Mouse (Mus musculus) telencephalon, adult 2 months (tissue): ENCODE results near the gene Rgl3.

Source experiments
- DNase-seq: peaks from one replicate; pipeline ENCODE4 v3.0.0-alpha.2; 2011; ENCODE audit warnings: low read depth, low spot score

Gene Rgl3

GRCm38 (mm10) chr9:21923036-21923435, 66.2 kb downstream of the Rgl3 start:
- no peak for DNase-seq
